Mouse (Mus musculus) limb, embryonic 11.5 days (tissue): ENCODE results near the gene Car15. TPM values are rescaled to one million over a fixed set of nuclear protein-coding genes. Genes with fewer than 3 reads are reported as not detected.
A peak's percentile ranks its signal among the peaks of the same experiment; 100 is the strongest.

Experiments
- ATAC-seq: fragments of 200-750 bp; cut with Nextera tagmentation; 2 replicates; pipeline ENCODE4 v1.8.0; 2017; ENCODE audit warnings: low read depth; ENCODE audit not compliant: insufficient number of reproducible peaks, low FRiP score, low TSS enrichment
- DNase-seq: peaks from one replicate; pipeline ENCODE4 v3.0.0-alpha.2; 2015; ENCODE audit warnings: low spot score
- H3K27ac ChIP-seq: fragments of 300-500 bp; sonication (generic); replicated peaks from 2 replicates; pipeline ENCODE4 v1.5.1; 2014; ENCODE audit warnings: low read depth, mild to moderate bottlenecking, low read length
- H3K27me3 ChIP-seq: fragments of 300-500 bp; sonication (generic); 2 replicates; pipeline ENCODE4 v1.6.1; 2014; ENCODE audit warnings: mild to moderate bottlenecking, low read length, mixed read lengths; ENCODE audit not compliant: control insufficient read depth, insufficient read depth
- H3K36me3 ChIP-seq: fragments of 300-500 bp; sonication (generic); 2 replicates; pipeline ENCODE4 v1.6.1; 2014; ENCODE audit warnings: mild to moderate bottlenecking, low read length, moderate library complexity, mixed read lengths; ENCODE audit not compliant: control insufficient read depth, insufficient read depth
- H3K4me1 ChIP-seq: fragments of 300-500 bp; sonication (generic); 2 replicates; pipeline ENCODE4 v1.6.1; 2014; ENCODE audit warnings: low read length, mixed read lengths; ENCODE audit not compliant: control insufficient read depth, insufficient read depth
- H3K4me2 ChIP-seq: fragments of 300-500 bp; sonication (generic); 2 replicates; pipeline ENCODE4 v1.6.1; 2014; ENCODE audit warnings: low read depth, mild to moderate bottlenecking, moderate library complexity; ENCODE audit not compliant: severe bottlenecking
- H3K4me3 ChIP-seq: fragments of 300-500 bp; sonication (generic); 2 replicates; pipeline ENCODE4 v1.5.1; 2014; ENCODE audit warnings: low read depth, low read length
- H3K9ac ChIP-seq: fragments of 300-500 bp; sonication (generic); 2 replicates; pipeline ENCODE4 v1.6.1; 2014; ENCODE audit warnings: mild to moderate bottlenecking, low read length
- H3K9me3 ChIP-seq: fragments of 300-500 bp; sonication (generic); 2 replicates; pipeline ENCODE4 v1.6.1; 2016; ENCODE audit warnings: low read length; ENCODE audit not compliant: control insufficient read depth
- WGBS: fragments of 180-500 bp; shearing (Covaris S2); extraction: QIAGEN DNeasy Blood & Tissue Kit; methylation state at CpG from one replicate; pipeline ENCODE4 v1.1.7; 2014; 5-methylcytosine and 5-hydroxymethylcytosine counted together
- polyA plus RNA-seq: library from polyadenylated mRNA; unstranded; fragments of >200 nt; fragmentation: Nextera tagmentation; extraction: Ambion mirVana; gene quantifications from 2 replicates; pipeline ENCODE4 v1.2.1, GENCODE M21; 2014

The Car15 gene
- polyA plus RNA-seq, 1 experiment from 2014 or later: 3.0 TPM

DNA sequence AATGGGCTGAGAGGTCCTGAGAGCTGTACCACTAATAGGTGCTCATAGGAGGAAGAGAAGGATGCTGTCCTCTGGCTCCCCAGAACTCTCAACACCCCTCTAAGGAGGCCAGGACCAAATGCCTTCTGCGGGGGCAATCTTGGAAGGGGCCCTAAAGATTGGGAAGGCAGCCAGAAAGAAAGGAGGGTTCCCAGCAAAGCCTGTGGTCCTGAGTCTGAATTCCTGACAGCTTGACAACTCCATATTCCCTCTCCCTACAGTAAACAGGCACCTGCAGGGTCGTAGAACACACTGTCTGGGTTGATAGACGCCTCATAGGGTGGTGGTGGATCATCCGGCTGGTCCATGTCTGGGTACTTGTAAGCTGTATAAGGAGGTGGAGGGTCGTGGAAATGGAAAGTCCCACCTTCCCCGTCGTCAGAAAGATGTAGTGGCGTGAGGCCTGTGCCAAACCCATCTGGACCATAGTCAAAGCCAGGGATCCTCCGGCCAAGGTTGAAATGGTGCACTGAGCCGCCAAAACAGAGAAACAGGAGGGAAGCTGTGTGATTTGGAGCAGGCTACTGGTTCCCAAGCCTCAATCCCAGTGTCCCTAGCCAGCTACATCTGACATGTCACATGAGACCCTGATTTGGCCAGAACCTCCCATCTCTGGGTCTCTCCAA is 5.7 kb upstream of the Car15 start:
- Histone ChIP-seq H3K9me3 (no peaks in the 10 kb centered on the region), H3K27ac (no peak overlapping the region), H3K4me3 (no peak overlapping the region), H3K4me2 (no peak overlapping the region), H3K4me1 (no peaks in the 10 kb centered on the region), H3K36me3 (peaks cover 31% of the 10 kb centered on the region), H3K27me3 (no peaks in the 10 kb centered on the region), H3K9ac (no peak overlapping the region)
- WGBS: 90% methylated on average over 10 of the region's 10 CpGs
- ATAC-seq: no peak
- DNase-seq: no peak

DNA sequence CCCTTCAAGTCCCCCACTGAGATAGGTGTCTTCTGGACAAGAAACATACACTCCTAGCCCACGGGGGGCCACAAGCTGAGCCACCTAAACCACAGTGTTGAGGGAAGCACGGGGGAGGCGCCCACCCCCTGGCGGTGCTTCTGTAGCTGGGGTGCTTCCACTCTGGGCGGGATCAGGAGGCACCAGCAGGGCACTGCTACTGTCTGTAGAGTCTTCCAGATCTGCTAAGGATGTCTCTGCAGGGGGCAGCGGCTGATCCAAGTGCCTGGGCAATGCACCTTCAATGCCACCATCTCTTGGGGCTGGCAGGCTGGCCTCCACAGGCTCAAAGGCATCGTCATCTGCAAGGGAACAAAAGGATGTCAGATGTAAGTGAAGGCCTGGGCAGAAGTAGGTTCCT is 4.3 kb upstream of the Car15 start:
- WGBS: 93% methylated on average over 7 of the region's 7 CpGs
- H3K27ac ChIP-seq: no peak overlapping the region
- H3K4me3 ChIP-seq: no peak overlapping the region
- peaks cover 31% of the 10 kb centered on the region for H3K36me3 ChIP-seq
- no peak overlapping the region for H3K4me2 ChIP-seq
- H3K4me1 ChIP-seq: no peaks in the 10 kb centered on the region
- H3K27me3 ChIP-seq: no peaks in the 10 kb centered on the region
- DNase-seq: no peak
- no peak for ATAC-seq
- H3K9ac ChIP-seq: no peak overlapping the region
- H3K9me3 ChIP-seq: no peaks in the 10 kb centered on the region

DNA sequence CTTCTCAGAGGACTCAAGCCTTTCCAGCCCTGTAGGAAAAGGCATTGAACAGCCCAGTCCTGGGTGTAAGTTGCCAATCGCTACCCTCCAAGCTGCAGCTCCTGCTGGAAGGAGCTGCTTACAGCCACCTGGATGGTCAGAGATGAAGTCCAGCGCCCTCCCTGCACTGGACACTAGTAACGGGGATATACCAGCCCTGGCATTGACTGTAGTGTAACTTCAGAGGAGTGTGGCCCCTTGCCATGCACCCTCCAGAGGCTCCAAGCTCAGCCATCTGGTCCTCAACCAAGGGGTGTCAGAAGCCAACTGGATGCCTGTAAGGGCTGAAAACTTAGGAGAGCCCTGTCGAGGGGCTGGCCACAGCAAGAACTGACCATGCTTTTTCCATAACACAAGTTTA is 1.8 kb upstream of the Car15 start:
- Histone ChIP-seq H3K27ac (no peak overlapping the region), H3K4me2 (no peak overlapping the region), H3K36me3 (peaks cover 23% of the 10 kb centered on the region), H3K9me3 (no peaks in the 10 kb centered on the region), H3K9ac (no peak overlapping the region), H3K4me1 (no peaks in the 10 kb centered on the region), H3K4me3 (no peak overlapping the region), H3K27me3 (peaks cover 13% of the 10 kb centered on the region)
- ATAC-seq (no peak), DNase-seq (no peak)
- 84% methylated on average over 4 of the region's 4 CpGs for WGBS

GRCm38 (mm10) chr16:17835481-17835880 is 2.7 kb downstream of the Car15 start:
- Histone ChIP-seq H3K4me2 (no peak overlapping the region), H3K9me3 (no peaks in the 10 kb centered on the region), H3K27me3 (peaks cover 45% of the 10 kb centered on the region), H3K27ac (no peak overlapping the region), H3K4me3 (no peak overlapping the region), H3K36me3 (peaks cover 3% of the 10 kb centered on the region; the same call in 1 of the 2 replicates), H3K4me1 (peaks cover 17% of the 10 kb centered on the region), H3K9ac (no peak overlapping the region)
- no peak for DNase-seq
- WGBS: 56% methylated on average over 13 of the region's 13 CpGs
- no peak for ATAC-seq

DNA sequence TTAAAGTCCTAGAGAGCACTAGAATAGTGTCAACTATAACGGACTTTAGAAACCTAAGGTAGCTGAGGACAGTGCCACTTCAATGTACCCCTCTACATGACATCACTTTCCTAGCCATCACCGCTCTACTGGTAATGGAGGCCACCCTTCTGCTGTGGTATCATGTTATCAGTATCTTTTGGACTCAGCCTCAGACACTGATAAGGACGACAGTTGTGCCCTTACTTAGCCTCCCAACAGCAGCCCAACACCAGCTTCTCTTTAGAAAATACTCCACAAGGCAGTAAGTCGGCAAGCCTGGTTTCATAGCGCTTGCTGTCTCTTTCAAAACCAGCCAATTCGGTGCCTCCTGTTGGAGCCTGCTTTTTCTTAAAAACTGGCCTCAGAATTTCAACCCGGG is 3.6 kb downstream of the Car15 start:
- WGBS: 55% methylated on average over 7 of the region's 7 CpGs
- no peak for ATAC-seq

GRCm38 (mm10) chr16:17833681-17834399 is 4.3 kb downstream of the Car15 start:
- H3K27me3 ChIP-seq: peaks cover 45% of the 10 kb centered on the region
- peak overlapping the region; percentile 72 for H3K9ac ChIP-seq
- peak overlapping the region; percentile 99 for H3K4me2 ChIP-seq
- no peaks in the 10 kb centered on the region for H3K9me3 ChIP-seq
- H3K4me3 ChIP-seq: peak overlapping the region; percentile 57
- no peak overlapping the region for H3K27ac ChIP-seq
- no peaks in the 10 kb centered on the region for H3K36me3 ChIP-seq
- DNase-seq (peak; percentile 69), ATAC-seq (no peak)
- peaks cover 27% of the 10 kb centered on the region for H3K4me1 ChIP-seq
- WGBS: under 1% methylated on average over 84 of the region's 103 CpGs

More for the DNA sequence above, 3.6 kb downstream of the Car15 start:
- Histone ChIP-seq H3K4me1 (peaks cover 25% of the 10 kb centered on the region), H3K9ac (no peak overlapping the region; the same call in 1 of the 2 replicates), H3K27me3 (peaks cover 45% of the 10 kb centered on the region), H3K4me3 (peak overlapping the region; percentile 57), H3K4me2 (peak overlapping the region; percentile 99; the same call in 1 of the 2 replicates), H3K9me3 (no peaks in the 10 kb centered on the region), H3K27ac (no peak overlapping the region), H3K36me3 (no peaks in the 10 kb centered on the region; the same call in 1 of the 2 replicates)
- DNase-seq: no peak

DNA sequence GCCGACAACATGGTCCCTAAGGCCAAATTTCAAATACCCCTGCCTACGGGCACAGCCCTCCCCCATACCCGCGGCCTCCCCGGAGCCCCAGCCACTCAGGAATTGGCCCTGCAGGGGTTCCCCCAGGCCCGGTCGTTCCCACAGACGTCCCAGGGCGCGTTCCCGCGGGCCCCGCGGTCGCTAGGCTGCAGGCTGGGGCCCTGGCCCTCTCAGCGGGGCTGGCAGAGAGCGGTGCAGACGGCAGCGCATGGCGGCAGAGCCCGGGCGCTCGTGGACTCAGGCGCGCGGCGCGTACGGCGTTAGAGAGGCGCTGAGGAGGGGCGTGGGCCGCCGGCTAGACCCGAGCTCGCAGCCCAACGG is 4.9 kb downstream of the Car15 start:
- no peaks in the 10 kb centered on the region for H3K36me3 ChIP-seq
- peak overlapping the region; percentile 57 for H3K4me3 ChIP-seq
- peaks cover 45% of the 10 kb centered on the region for H3K27me3 ChIP-seq
- H3K9ac ChIP-seq: peak overlapping the region; percentile 72
- H3K27ac ChIP-seq: no peak overlapping the region
- H3K4me1 ChIP-seq: peaks cover 30% of the 10 kb centered on the region
- DNase-seq (peak; percentile 66), ATAC-seq (no peak; the same call in 1 of the 2 replicates)
- WGBS: under 1% methylated on average over 37 of the region's 37 CpGs
- peak overlapping the region; percentile 99 for H3K4me2 ChIP-seq
- H3K9me3 ChIP-seq: no peaks in the 10 kb centered on the region

GRCm38 (mm10) chr16:17832821-17833220 is 5.3 kb downstream of the Car15 start, which contains the start of gene B830017H08Rik:
Gene B830017H08Rik, plus strand, starts transcription at chr16:17833121.
- WGBS: 24% methylated on average over 7 of the region's 7 CpGs
- H3K4me2 ChIP-seq: peak within 1 kb of the TSS; percentile 99
- H3K36me3 ChIP-seq: no peaks in the 10 kb centered on the region
- H3K27ac ChIP-seq: no peak within 1 kb of the TSS
- peak within 1 kb of the TSS; percentile 57 for H3K4me3 ChIP-seq
- ATAC-seq (no peak), DNase-seq (no peak)
- H3K9me3 ChIP-seq: no peaks in the 10 kb centered on the region
- peak within 1 kb of the TSS; percentile 72 for H3K9ac ChIP-seq
- peaks cover 33% of the 10 kb centered on the region for H3K4me1 ChIP-seq
- peaks cover 45% of the 10 kb centered on the region for H3K27me3 ChIP-seq
